In the genomic region with DNA sequence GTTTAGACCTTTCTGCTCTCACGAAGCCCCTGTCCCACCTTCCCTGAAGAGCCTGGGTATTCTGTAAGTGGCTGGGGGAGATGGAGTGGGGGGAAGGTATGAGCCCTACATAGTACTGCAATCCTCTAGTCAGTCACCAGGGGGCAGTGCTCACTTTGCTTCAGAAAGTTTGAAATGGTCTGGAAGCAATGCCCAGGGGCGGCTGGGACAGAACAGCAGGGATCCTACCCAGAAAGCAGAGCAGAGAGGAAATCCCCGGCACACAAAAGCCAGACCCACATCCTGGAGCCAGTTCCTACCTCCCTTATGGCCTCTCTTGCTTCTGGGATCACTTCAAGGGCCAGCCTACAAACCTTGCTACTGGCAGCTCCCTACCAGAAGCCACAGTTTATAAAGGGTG, we compare ENCODE assay signal across 8 mouse cellular contexts. TPM values are rescaled to one million over a fixed set of nuclear protein-coding genes. Genes with fewer than 3 reads are reported as not detected.
DNase-seq lines count a peak whose midpoint lies in the region; ATAC-seq lines count a peak whose summit lies in the region.

No protein-coding gene starts in this region.

- DNase-seq in heart, adult 11 months = peak; percentile 97
- DNase-seq in embryo, embryonic 10 days (ENCODE audit: low spot score) = peak; percentile 92
- DNase-seq in gastrocnemius, postnatal 36 days = peak; percentile 68 to 78
- DNase-seq in kidney, adult 11 months = peak; percentile 67
- peak; percentile 91 for DNase-seq in left cerebral cortex, postnatal 4 days
- peak; percentile 55 to 83 for DNase-seq in spleen, adult 18-20 months

- no peaks in the 10 kb centered on the region for H3K9me3 ChIP-seq in heart, embryonic 11.5 days (replicated peaks; ENCODE audit: control insufficient read depth, low read length)
- no peaks in the 10 kb centered on the region for H3K9me3 ChIP-seq in midbrain, embryonic 15.5 days

- 18% methylated on average over 3 of the region's 3 CpGs for WGBS in heart, embryonic 11.5 days (ENCODE audit: insufficient replicate concordance)
- WGBS in midbrain, embryonic 15.5 days = 11% methylated on average over 3 of the region's 3 CpGs

- ATAC-seq in heart, embryonic 11.5 days (replicated peaks; ENCODE audit: insufficient number of reproducible peaks, low FRiP score, low TSS enrichment) = no peak
- ATAC-seq in midbrain, embryonic 15.5 days (replicated peaks) = peak; percentile 60

- no peaks in the 10 kb centered on the region for H3K27me3 ChIP-seq in heart, embryonic 11.5 days (ENCODE audit: control insufficient read depth, insufficient read depth, low read length)
- H3K27me3 ChIP-seq in midbrain, embryonic 15.5 days (replicated peaks) = no peaks in the 10 kb centered on the region

- no peak overlapping the region for H3K4me2 ChIP-seq in heart, embryonic 11.5 days
- no peak overlapping the region for H3K4me2 ChIP-seq in midbrain, embryonic 15.5 days

- H3K9ac ChIP-seq in heart, embryonic 11.5 days (ENCODE audit: low read depth, low read length) = no peak overlapping the region
- H3K9ac ChIP-seq in midbrain, embryonic 15.5 days = no peak overlapping the region

- H3K36me3 ChIP-seq in heart, embryonic 11.5 days (ENCODE audit: control insufficient read depth, insufficient read depth, low read length) = peaks cover 5% of the 10 kb centered on the region
- H3K36me3 ChIP-seq in midbrain, embryonic 15.5 days (replicated peaks) = peaks cover 8% of the 10 kb centered on the region; the same call in 1 of the 2 replicates

- no peak overlapping the region for H3K4me3 ChIP-seq in heart, embryonic 11.5 days (ENCODE audit: low read depth, low read length)
- H3K4me3 ChIP-seq in midbrain, embryonic 15.5 days = no peak overlapping the region

- no peaks in the 10 kb centered on the region for H3K4me1 ChIP-seq in heart, embryonic 11.5 days (ENCODE audit: control insufficient read depth, insufficient read depth, low read length)
- peaks cover 9% of the 10 kb centered on the region; the same call in 1 of the 2 replicates for H3K4me1 ChIP-seq in midbrain, embryonic 15.5 days

- intact Hi-C loops in gastrocnemius, postnatal 36 days (cut with DNase I) = loop anchor here (1.0 to 10.0 kb wide), 2 partner anchors 139 to 226 kb away; partner anchors contain the start of gene Wdr5
- intact Hi-C loops in left cerebral cortex, postnatal 4 days (cut with DNase I) = loop anchor here (2.0 kb wide), 1 partner anchor 140 kb away; no protein-coding TSS in a partner anchor

- H3K27ac ChIP-seq in heart, embryonic 11.5 days (ENCODE audit: low read depth, low read length) = no peak overlapping the region
- H3K27ac ChIP-seq in midbrain, embryonic 15.5 days = peak overlapping the region; percentile 58

RNA-seq across cellular contexts. Expression of gene Sardh, which starts 40.9 kb away (rescaled TPM):
- 12.9 and 15.1 TPM in 2 replicates for polyA plus RNA-seq in heart, embryonic 11.5 days (2014; fragmentation: Nextera tagmentation; extraction: Ambion mirVana)
- total RNA-seq in gastrocnemius, postnatal 36 days (2021) = 1 to 10 TPM in 1 of 2 experiments, under 1 TPM in 1; 0.82 to 1.4 TPM
- 1 to 10 TPM; 5.2 to 7.3 TPM for total RNA-seq in left cerebral cortex, postnatal 4 days (2021)
- 4.6 and 6.5 TPM in 2 replicates for polyA plus RNA-seq in midbrain, embryonic 15.5 days (2015; fragmentation: Nextera tagmentation; extraction: Ambion mirVana)
